Comparison of ENCODE assay signal across 7 mouse cellular contexts in genomic region chr10:98916011-98916780, GRCm38 (mm10). TPM values are rescaled to one million over a fixed set of nuclear protein-coding genes. Genes with fewer than 3 reads are reported as not detected.
DNase-seq lines count a peak whose midpoint lies in the region; ATAC-seq and TF ChIP-seq lines count a peak whose summit lies in the region.

No protein-coding gene starts in this region.

- H3K27ac ChIP-seq in brown adipose tissue, adult 24 weeks (replicated peaks; ENCODE audit: low read depth, low read length): no peak overlapping the region
- 0 out of 2 replicates have a peak overlapping the region, but pooled peaks have one; percentile 100 for H3K27ac ChIP-seq in heart, embryonic 15.5 days
- H3K27ac ChIP-seq in limb, embryonic 14.5 days (replicated peaks; ENCODE audit: low read depth, low read length): no peak overlapping the region

- H3K36me3 ChIP-seq in heart, embryonic 15.5 days: no peaks in the 10 kb centered on the region
- no peaks in the 10 kb centered on the region for H3K36me3 ChIP-seq in limb, embryonic 14.5 days (ENCODE audit: control insufficient read depth, insufficient read depth, low read length)

- DNase-seq in spleen, adult 18-20 months: peak; percentile 9 to 17
- DNase-seq in spleen, adult 12 weeks (ENCODE audit: low spot score): no peak
- DNase-seq in limb, embryonic 14.5 days (ENCODE audit: low spot score): no peak
- peak; percentile 27 for DNase-seq in retina, postnatal 1 day
- no peak for DNase-seq in natural killer cell, adult 2 months (ENCODE audit: low spot score in 2 of 2)

- peak overlapping the region; percentile 99 for H3K9ac ChIP-seq in heart, embryonic 15.5 days
- peak overlapping the region; percentile 95 for H3K9ac ChIP-seq in limb, embryonic 14.5 days (ENCODE audit: low read depth, low read length, severe bottlenecking)

- no peaks in the 10 kb centered on the region for H3K9me3 ChIP-seq in heart, embryonic 15.5 days (replicated peaks)
- H3K9me3 ChIP-seq in limb, embryonic 14.5 days (ENCODE audit: control insufficient read depth, low read length): no peaks in the 10 kb centered on the region

- H3K4me1 ChIP-seq in brown adipose tissue, adult 24 weeks (ENCODE audit: control insufficient read depth, insufficient read depth, insufficient read length, low read length): no peaks in the 10 kb centered on the region
- H3K4me1 ChIP-seq in heart, embryonic 15.5 days (replicated peaks): peaks cover 19% of the 10 kb centered on the region
- no peaks in the 10 kb centered on the region for H3K4me1 ChIP-seq in limb, embryonic 14.5 days (ENCODE audit: control insufficient read depth, insufficient read depth, low read length)

- no peaks in the 10 kb centered on the region for H3K27me3 ChIP-seq in heart, embryonic 15.5 days
- H3K27me3 ChIP-seq in limb, embryonic 14.5 days (ENCODE audit: control insufficient read depth, insufficient read depth, low read length): no peaks in the 10 kb centered on the region

- H3K4me3 ChIP-seq in brown adipose tissue, adult 24 weeks (ENCODE audit: insufficient read depth, low read depth, low read length): peak overlapping the region; percentile 99
- peak overlapping the region; percentile 99 for H3K4me3 ChIP-seq in heart, embryonic 15.5 days
- H3K4me3 ChIP-seq in limb, embryonic 14.5 days (replicated peaks; ENCODE audit: low read length): peak overlapping the region; percentile 93

- no peak for TF ChIP-seq POLR2A in limb, embryonic 14.5 days (IDR thresholded peaks at IDR 0.05; ENCODE audit: borderline replicate concordance, extremely low read depth, insufficient read depth, insufficient read length)

- peak overlapping the region; percentile 71 for H3K4me2 ChIP-seq in heart, embryonic 15.5 days
- peak overlapping the region; percentile 93 for H3K4me2 ChIP-seq in limb, embryonic 14.5 days (replicated peaks; ENCODE audit: low read depth, low read length, severe bottlenecking)

- ATAC-seq in heart, embryonic 15.5 days (replicated peaks; ENCODE audit: insufficient number of reproducible peaks, insufficient read depth, low FRiP score, low read depth): no peak
- ATAC-seq in limb, embryonic 14.5 days (ENCODE audit: low FRiP score, low read depth): no peak

- WGBS in heart, embryonic 15.5 days: 7% methylated on average over 22 of the region's 22 CpGs
- WGBS in limb, embryonic 14.5 days: 9% methylated on average over 22 of the region's 22 CpGs

RNA-seq across cellular contexts. Expression of gene Atp2b1, which starts 2.0 kb away (rescaled TPM):
- 13.2 and 14.9 TPM in 2 replicates for polyA plus RNA-seq in brown adipose tissue, adult 24 weeks (2012; ENCODE audit: insufficient read depth, insufficient read length, missing spikeins)
- 87.1 and 88.3 TPM in 2 replicates for polyA plus RNA-seq in heart, embryonic 15.5 days (2015; fragmentation: Nextera tagmentation; extraction: Ambion mirVana)
- 38.1 and 40.9 TPM in 2 replicates for polyA plus RNA-seq in limb, embryonic 14.5 days (2012; rRNA removed)
- polyA plus RNA-seq in limb, embryonic 14.5 days (2014; fragmentation: Nextera tagmentation; extraction: Ambion mirVana): 131 and 138 TPM in 2 replicates

Comparison
In these comparisons a context has a peak if more than half of its experiments do, and no peak if none do; other contexts are left out.
1. DNase-seq: peak in spleen, adult 18-20 months (2 of 2) and retina, postnatal 1 day (single experiment); none in spleen, adult 12 weeks (single experiment), limb, embryonic 14.5 days (single experiment) and natural killer cell, adult 2 months (0 of 2).
2. Peak in every context shown above with its lines, with median percentiles within 50 percentile points of each other: H3K4me3 ChIP-seq.